Comparison of ENCODE assay signal across 9 mouse cellular contexts in the genomic region with DNA sequence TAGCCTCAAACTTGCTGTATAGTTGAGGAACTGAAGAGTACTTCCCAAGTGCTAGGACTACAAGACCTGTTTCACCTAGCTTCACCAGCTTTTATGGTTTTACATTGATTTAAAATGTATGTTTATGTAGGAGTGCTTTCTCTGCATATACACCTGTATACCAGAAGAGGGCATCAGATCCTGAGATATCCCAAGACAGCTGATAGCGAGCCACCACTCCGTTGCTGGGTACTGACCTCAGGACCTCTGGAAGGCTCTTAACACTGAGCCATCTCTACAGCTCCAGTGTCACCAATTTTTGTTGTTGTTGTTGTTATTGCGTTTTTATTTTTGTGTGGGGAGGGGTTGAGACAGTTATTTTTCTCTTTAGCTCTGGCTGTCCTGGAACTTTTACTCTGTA. TPM values are rescaled to one million over a fixed set of nuclear protein-coding genes. Genes with fewer than 3 reads are reported as not detected.
A peak's percentile ranks its signal among the peaks of the same experiment; 100 is the strongest.
DNase-seq lines count a peak whose midpoint lies in the region; ATAC-seq and TF ChIP-seq lines count a peak whose summit lies in the region.
"Had no signal": no experiment of that assay in that cellular context is flagged by ENCODE, and none has a peak within 500 bp of the region (broad histone marks: within the 10 kb centered on the region; RNA-seq: fewer than 3 reads in every experiment).

No protein-coding gene starts in this region.

- peak; percentile 51 for TF ChIP-seq CTCF in heart, postnatal 0 days (IDR thresholded peaks at IDR 0.05; ENCODE audit: low read depth)
- peak; percentile 63 for TF ChIP-seq CTCF in forebrain, postnatal 0 days (IDR thresholded peaks at IDR 0.05; ENCODE audit: low read depth)

- H3K9me3 ChIP-seq in heart, postnatal 0 days (replicated peaks; ENCODE audit: control insufficient read depth, low read length), result no peaks in the 10 kb centered on the region
- H3K9me3 ChIP-seq in forebrain, postnatal 0 days (ENCODE audit: low read length), result no peaks in the 10 kb centered on the region
- no peaks in the 10 kb centered on the region for H3K9me3 ChIP-seq in kidney, embryonic 16.5 days (ENCODE audit: low read length)

- 12% methylated on average over 3 of the region's 3 CpGs for WGBS in heart, postnatal 0 days
- 6% methylated on average over 3 of the region's 3 CpGs for WGBS in forebrain, postnatal 0 days
- WGBS in kidney, embryonic 16.5 days, result 4% methylated on average over 3 of the region's 3 CpGs

- no peaks in the 10 kb centered on the region for H3K27me3 ChIP-seq in heart, postnatal 0 days (ENCODE audit: control insufficient read depth, insufficient read depth, low read length)
- no peaks in the 10 kb centered on the region for H3K27me3 ChIP-seq in forebrain, postnatal 0 days (ENCODE audit: insufficient read depth, low read length)
- H3K27me3 ChIP-seq in kidney, embryonic 16.5 days (ENCODE audit: insufficient read depth, low read length), result peaks cover 3% of the 10 kb centered on the region; the same call in 1 of the 2 replicates

- no peaks in the 10 kb centered on the region for H3K4me1 ChIP-seq in heart, postnatal 0 days (ENCODE audit: control insufficient read depth, insufficient read depth)
- H3K4me1 ChIP-seq in forebrain, postnatal 0 days (ENCODE audit: insufficient read depth), result no peaks in the 10 kb centered on the region
- no peaks in the 10 kb centered on the region for H3K4me1 ChIP-seq in kidney, embryonic 16.5 days (ENCODE audit: insufficient read depth, low read length)

- H3K4me3 ChIP-seq in heart, postnatal 0 days (ENCODE audit: low read depth, low read length), result no peak overlapping the region
- H3K4me3 ChIP-seq in forebrain, postnatal 0 days (ENCODE audit: low read depth, low read length), result no peak overlapping the region
- no peak overlapping the region for H3K4me3 ChIP-seq in kidney, embryonic 16.5 days (ENCODE audit: low read length)

- TF ChIP-seq EP300 in heart, postnatal 0 days (IDR thresholded peaks at IDR 0.05; ENCODE audit: low read depth), result no peak

- intact Hi-C loops in left cerebral cortex, postnatal 36 days (cut with DNase I), result loop anchor here (5.0 kb wide), 1 partner anchor 287 kb away; no protein-coding TSS in a partner anchor

- no peak for ATAC-seq in heart, postnatal 0 days (ENCODE audit: insufficient read depth, low read depth)
- ATAC-seq in forebrain, postnatal 0 days, result 0 out of 2 replicates have a peak, but pooled peaks have one; percentile 43
- ATAC-seq in kidney, embryonic 16.5 days (ENCODE audit: low FRiP score, low TSS enrichment), result no peak

- no peak overlapping the region for H3K9ac ChIP-seq in heart, postnatal 0 days (replicated peaks; ENCODE audit: low read depth, low read length)
- H3K9ac ChIP-seq in forebrain, postnatal 0 days, result no peak overlapping the region
- H3K9ac ChIP-seq in kidney, embryonic 16.5 days (replicated peaks; ENCODE audit: low read length), result no peak overlapping the region

- no peak overlapping the region for H3K27ac ChIP-seq in heart, postnatal 0 days (ENCODE audit: low read depth)
- H3K27ac ChIP-seq in forebrain, postnatal 0 days (ENCODE audit: low read depth, low read length), result no peak overlapping the region
- H3K27ac ChIP-seq in kidney, embryonic 16.5 days (ENCODE audit: low read length), result no peak overlapping the region

- H3K4me2 ChIP-seq in heart, postnatal 0 days (ENCODE audit: low read depth, low read length), result no peak overlapping the region
- no peak overlapping the region for H3K4me2 ChIP-seq in forebrain, postnatal 0 days (ENCODE audit: low read depth)
- no peak overlapping the region for H3K4me2 ChIP-seq in kidney, embryonic 16.5 days (replicated peaks; ENCODE audit: low read depth, low read length)

- DNase-seq in heart, postnatal 0 days (ENCODE audit: low spot score), result peak; percentile 36
- DNase-seq in heart, postnatal 4 days, result no peak
- DNase-seq in thymus, postnatal 0 days (ENCODE audit: low spot score), result peak; percentile 48
- no peak for DNase-seq in thymus, adult 18-20 months
- DNase-seq in forebrain, postnatal 0 days, result peak; percentile 24
- peak; percentile 26 for DNase-seq in thymus, postnatal 4 days
- DNase-seq in left cerebral cortex, postnatal 36 days (ENCODE audit: low spot score in 2 of 2), result no peak
- DNase-seq: right cerebral cortex, postnatal 4 days had no signal

- H3K36me3 ChIP-seq in heart, postnatal 0 days (replicated peaks; ENCODE audit: control insufficient read depth, insufficient read depth, low read length), result no peaks in the 10 kb centered on the region
- no peaks in the 10 kb centered on the region for H3K36me3 ChIP-seq in forebrain, postnatal 0 days (ENCODE audit: insufficient read depth)
- H3K36me3 ChIP-seq in kidney, embryonic 16.5 days (ENCODE audit: insufficient read depth, low read length), result no peaks in the 10 kb centered on the region

RNA-seq across cellular contexts. Expression of gene Ddx3x, which starts 55.9 kb away (rescaled TPM):
- 61.2 and 102 TPM in 2 replicates for total RNA-seq in heart, postnatal 0 days (2014; rRNA removed; ENCODE audit: low replicate concordance)
- 45.8 and 65.9 TPM in 2 replicates for polyA plus RNA-seq in heart, postnatal 0 days (2015; fragmentation: Nextera tagmentation; extraction: Ambion mirVana)
- 100 to 1,000 TPM; 225 to 270 TPM for total RNA-seq in heart, postnatal 4 days (2021)
- polyA plus RNA-seq in thymus, postnatal 0 days (2015; fragmentation: Nextera tagmentation; extraction: Ambion mirVana), result 122 and 124 TPM in 2 replicates
- 153 and 219 TPM in 2 replicates for total RNA-seq in forebrain, postnatal 0 days (2014; rRNA removed)
- 101 and 114 TPM in 2 replicates for polyA plus RNA-seq in forebrain, postnatal 0 days (2015; fragmentation: Nextera tagmentation; extraction: Ambion mirVana)
- total RNA-seq in left cerebral cortex, postnatal 36 days (2021), result 100 to 1,000 TPM; 154 to 194 TPM
- 128 and 132 TPM in 2 replicates for polyA plus RNA-seq in kidney, embryonic 16.5 days (2015; fragmentation: Nextera tagmentation; extraction: Ambion mirVana)

Comparison
In these comparisons a context has a peak if more than half of its experiments do, and no peak if none do; other contexts are left out.
1. DNase-seq: peak in heart, postnatal 0 days (single experiment), thymus, postnatal 0 days (single experiment), forebrain, postnatal 0 days (single experiment) and thymus, postnatal 4 days (single experiment); none in heart, postnatal 4 days (single experiment), thymus, adult 18-20 months (0 of 2) and left cerebral cortex, postnatal 36 days (0 of 2).